In genomic region chr17:74159443-74159894, GRCm38 (mm10) we compare ENCODE assay signal across 8 mouse cellular contexts.
DNase-seq lines count a peak whose midpoint lies in the region; ATAC-seq and TF ChIP-seq lines count a peak whose summit lies in the region.

No protein-coding gene starts in this region.

- DNase-seq in left cerebral cortex, adult 2 months (ENCODE audit: extremely low spot score in 1 of 2, low spot score in 2 of 2), result no peak
- DNase-seq in left cerebral cortex, adult 8-10 months (ENCODE audit: low spot score in 2 of 2), result no peak
- DNase-seq in gastrocnemius, adult 18-20 months (ENCODE audit: low spot score), result peak; percentile 26
- peak; percentile 58 for DNase-seq in hindbrain, embryonic 14.5 days (ENCODE audit: low spot score)
- DNase-seq in liver, result peak; percentile 86
- DNase-seq in midbrain, postnatal 0 days (ENCODE audit: low spot score), result peak; percentile 63
- DNase-seq in stomach, postnatal 0 days (ENCODE audit: low spot score), result peak; percentile 77

- no peak for TF ChIP-seq CTCF in left cerebral cortex, adult 2 months (IDR thresholded peaks at IDR 0.05)
- TF ChIP-seq CTCF in midbrain, postnatal 0 days (IDR thresholded peaks at IDR 0.05), result no peak
- TF ChIP-seq CTCF in stomach, postnatal 0 days (IDR thresholded peaks at IDR 0.05; ENCODE audit: low read depth), result 0 out of 2 replicates have a peak, but pooled peaks have one; percentile 8

- no peaks in the 10 kb centered on the region for H3K27me3 ChIP-seq in hindbrain, embryonic 14.5 days (ENCODE audit: control insufficient read depth, insufficient read depth, low read length)
- H3K27me3 ChIP-seq in midbrain, postnatal 0 days (ENCODE audit: insufficient read depth, low read length), result no peaks in the 10 kb centered on the region
- H3K27me3 ChIP-seq in stomach, postnatal 0 days (ENCODE audit: control insufficient read depth, insufficient read depth, low read length), result no peaks in the 10 kb centered on the region

- peak; percentile 88 for ATAC-seq in hindbrain, embryonic 14.5 days (ENCODE audit: low FRiP score)
- ATAC-seq in midbrain, postnatal 0 days (ENCODE audit: low FRiP score), result peak; percentile 80
- ATAC-seq in stomach, postnatal 0 days (ENCODE audit: low FRiP score, low TSS enrichment), result peak; percentile 93

- H3K4me2 ChIP-seq in hindbrain, embryonic 14.5 days (replicated peaks), result peak overlapping the region; percentile 50
- peak overlapping the region; percentile 50 for H3K4me2 ChIP-seq in midbrain, postnatal 0 days (ENCODE audit: low read depth, low read length, poor library complexity, severe bottlenecking)
- H3K4me2 ChIP-seq in stomach, postnatal 0 days (replicated peaks; ENCODE audit: low read depth), result peak overlapping the region; percentile 53

- no peaks in the 10 kb centered on the region for H3K4me1 ChIP-seq in brown adipose tissue, adult 24 weeks (ENCODE audit: control insufficient read depth, insufficient read depth, insufficient read length, low read length)
- no peaks in the 10 kb centered on the region for H3K4me1 ChIP-seq in hindbrain, embryonic 14.5 days (replicated peaks; ENCODE audit: control insufficient read depth, insufficient read depth, low read length)
- peaks cover 3% of the 10 kb centered on the region; the same call in 1 of the 2 replicates for H3K4me1 ChIP-seq in midbrain, postnatal 0 days (ENCODE audit: insufficient read depth, low read length)
- no peaks in the 10 kb centered on the region for H3K4me1 ChIP-seq in stomach, postnatal 0 days (replicated peaks; ENCODE audit: control insufficient read depth, insufficient read depth)

- intact Hi-C loops in left cerebral cortex, adult 2 months (cut with DNase I), result no loop called here

- no peaks in the 10 kb centered on the region for H3K36me3 ChIP-seq in hindbrain, embryonic 14.5 days (replicated peaks; ENCODE audit: control insufficient read depth, insufficient read depth)
- H3K36me3 ChIP-seq in midbrain, postnatal 0 days (ENCODE audit: insufficient read depth, low read length), result no peaks in the 10 kb centered on the region
- no peaks in the 10 kb centered on the region for H3K36me3 ChIP-seq in stomach, postnatal 0 days (ENCODE audit: control insufficient read depth, insufficient read depth, low read length)

- H3K9ac ChIP-seq in hindbrain, embryonic 14.5 days, result peak overlapping the region; percentile 13; the same call in 1 of the 2 replicates
- peak overlapping the region; percentile 19; the same call in 1 of the 2 replicates for H3K9ac ChIP-seq in midbrain, postnatal 0 days (replicated peaks; ENCODE audit: low read length, poor library complexity, severe bottlenecking)
- H3K9ac ChIP-seq in stomach, postnatal 0 days (ENCODE audit: low read length), result no peak overlapping the region

- 0 out of 2 replicates have a peak, but pooled peaks cover 4% of the 10 kb centered on the region for H3K9me3 ChIP-seq in hindbrain, embryonic 14.5 days (ENCODE audit: control insufficient read depth, low read length)
- H3K9me3 ChIP-seq in midbrain, postnatal 0 days (ENCODE audit: low read length), result no peaks in the 10 kb centered on the region
- no peaks in the 10 kb centered on the region for H3K9me3 ChIP-seq in stomach, postnatal 0 days (ENCODE audit: control insufficient read depth, low read length)

- peak overlapping the region; percentile 4; the same call in 1 of the 2 replicates for H3K4me3 ChIP-seq in left cerebral cortex, adult 2 months
- peak overlapping the region; percentile 39 for H3K4me3 ChIP-seq in brown adipose tissue, adult 24 weeks (ENCODE audit: insufficient read depth, low read depth, low read length)
- peak overlapping the region; percentile 25 for H3K4me3 ChIP-seq in hindbrain, embryonic 14.5 days (replicated peaks; ENCODE audit: low read length)
- peak overlapping the region; percentile 28 for H3K4me3 ChIP-seq in midbrain, postnatal 0 days (ENCODE audit: low read depth, low read length)
- peak overlapping the region; percentile 24; the same call in 1 of the 2 replicates for H3K4me3 ChIP-seq in stomach, postnatal 0 days (ENCODE audit: low read depth, low read length)

- H3K27ac ChIP-seq in left cerebral cortex, adult 2 months, result no peak overlapping the region
- no peak overlapping the region for H3K27ac ChIP-seq in brown adipose tissue, adult 24 weeks (replicated peaks; ENCODE audit: low read depth, low read length)
- H3K27ac ChIP-seq in hindbrain, embryonic 14.5 days, result no peak overlapping the region
- no peak overlapping the region for H3K27ac ChIP-seq in midbrain, postnatal 0 days (ENCODE audit: low read depth, low read length)
- no peak overlapping the region for H3K27ac ChIP-seq in stomach, postnatal 0 days (replicated peaks)

- TF ChIP-seq EP300 in stomach, postnatal 0 days (optimal IDR thresholded peaks at IDR 0.05), result no peak

- 2% methylated on average over 9 of the region's 9 CpGs for WGBS in hindbrain, embryonic 14.5 days
- under 1% methylated on average over 9 of the region's 9 CpGs for WGBS in midbrain, postnatal 0 days
- 1% methylated on average over 9 of the region's 9 CpGs for WGBS in stomach, postnatal 0 days

Comparison
In these comparisons a context has a peak if more than half of its experiments do, and no peak if none do; other contexts are left out.
1. DNase-seq: peak in gastrocnemius, adult 18-20 months (single experiment), hindbrain, embryonic 14.5 days (single experiment), liver (single experiment), midbrain, postnatal 0 days (single experiment) and stomach, postnatal 0 days (single experiment); none in left cerebral cortex, adult 2 months (0 of 2) and left cerebral cortex, adult 8-10 months (0 of 2).
2. Peak in every context shown above with its lines, with median percentiles within 50 percentile points of each other: H3K4me3 ChIP-seq, ATAC-seq and H3K4me2 ChIP-seq.